Mouse (Mus musculus) kidney, postnatal 0 days (tissue): ENCODE measurements at regions not wholly inside any gene's neighbourhood (a gene's known extent, or its start where the extent isn't known, plus 50 kb on each side); places are given as distances from the start of the nearest gene placed in this dataset.

ENCODE experiments used
- ATAC-seq: fragments of 200-750 bp; cut with Nextera tagmentation; replicated peaks from 2 replicates; pipeline ENCODE4 v1.8.0; 2017; ENCODE audit warnings: low read depth, moderate number of reproducible peaks, moderate TSS enrichment, moderate library complexity; ENCODE audit not compliant: low FRiP score
- DNase-seq: peaks from one replicate; pipeline ENCODE4 v3.0.0-alpha.2; 2016; ENCODE audit warnings: low spot score
- H3K27ac ChIP-seq: fragments of 300-500 bp; sonication (generic); 2 replicates; pipeline ENCODE4 v1.5.1; 2014; ENCODE audit warnings: mild to moderate bottlenecking
- H3K27me3 ChIP-seq: fragments of 300-500 bp; sonication (generic); 2 replicates; pipeline ENCODE4 v1.6.1; 2014; ENCODE audit warnings: low read length, mixed read lengths; ENCODE audit not compliant: insufficient read depth
- H3K36me3 ChIP-seq: fragments of 300-500 bp; sonication (generic); 2 replicates; pipeline ENCODE4 v1.6.1; 2014; ENCODE audit warnings: low read length, mixed read lengths; ENCODE audit not compliant: insufficient read depth
- H3K4me1 ChIP-seq: fragments of 300-500 bp; sonication (generic); replicated peaks from 2 replicates; pipeline ENCODE4 v1.6.1; 2014; ENCODE audit warnings: antibody characterized with exemption, low read length, mixed read lengths; ENCODE audit not compliant: insufficient read depth
- H3K4me2 ChIP-seq: fragments of 300-500 bp; sonication (generic); 2 replicates; pipeline ENCODE4 v1.6.1; 2014; ENCODE audit warnings: mild to moderate bottlenecking, low read length, moderate library complexity, mixed read lengths
- H3K4me3 ChIP-seq: fragments of 300-500 bp; sonication (generic); replicated peaks from 2 replicates; pipeline ENCODE4 v1.5.1; 2014; ENCODE audit warnings: low read depth, low read length
- H3K9ac ChIP-seq: fragments of 300-500 bp; sonication (generic); 2 replicates; pipeline ENCODE4 v1.6.1; 2014; ENCODE audit warnings: low read depth, low read length
- H3K9me3 ChIP-seq: fragments of 300-500 bp; sonication (generic); replicated peaks from 2 replicates; pipeline ENCODE4 v1.6.1; 2016; ENCODE audit warnings: low read length, inconsistent platforms, mixed read lengths
- CTCF ChIP-seq: IDR thresholded peaks from 2 replicates; pipeline ENCODE4 v1.5.1; 2016; ENCODE audit warnings: antibody characterized with exemption, low read depth, mild to moderate bottlenecking, moderate library complexity
- WGBS: fragments of 180-500 bp; shearing (Covaris S2); extraction: QIAGEN DNeasy Blood & Tissue Kit; methylation state at CpG from one replicate; pipeline ENCODE4 v1.1.7; 2014; 5-methylcytosine and 5-hydroxymethylcytosine counted together

GRCm38 (mm10) chr7:65207240-65207639, 50.9 kb upstream of the Fam189a1 start:
- no peak overlapping the region for H3K9ac ChIP-seq
- 0 out of 2 replicates have a peak, but pooled peaks cover 4% of the 10 kb centered on the region for H3K9me3 ChIP-seq
- 86% methylated on average over 10 of the region's 10 CpGs for WGBS
- no peak for TF ChIP-seq CTCF
- no peak overlapping the region for H3K27ac ChIP-seq
- DNase-seq (no peak), ATAC-seq (no peak)
- H3K27me3 ChIP-seq = no peaks in the 10 kb centered on the region
- no peaks in the 10 kb centered on the region for H3K4me1 ChIP-seq
- no peak overlapping the region for H3K4me3 ChIP-seq
- no peak overlapping the region for H3K4me2 ChIP-seq
- H3K36me3 ChIP-seq = no peaks in the 10 kb centered on the region
